Mouse (Mus musculus): ENCODE data around the gene Disp2. TPM values are rescaled to one million over a fixed set of nuclear protein-coding genes. Genes with fewer than 3 reads are reported as not detected.
A peak's percentile ranks its signal among the peaks of the same experiment; 100 is the strongest.

Disp2 gene
- 0.95 and 1.1 TPM in 2 replicates for polyA plus RNA-seq (2015; fragmentation: Nextera tagmentation; extraction: Ambion mirVana)

DNA sequence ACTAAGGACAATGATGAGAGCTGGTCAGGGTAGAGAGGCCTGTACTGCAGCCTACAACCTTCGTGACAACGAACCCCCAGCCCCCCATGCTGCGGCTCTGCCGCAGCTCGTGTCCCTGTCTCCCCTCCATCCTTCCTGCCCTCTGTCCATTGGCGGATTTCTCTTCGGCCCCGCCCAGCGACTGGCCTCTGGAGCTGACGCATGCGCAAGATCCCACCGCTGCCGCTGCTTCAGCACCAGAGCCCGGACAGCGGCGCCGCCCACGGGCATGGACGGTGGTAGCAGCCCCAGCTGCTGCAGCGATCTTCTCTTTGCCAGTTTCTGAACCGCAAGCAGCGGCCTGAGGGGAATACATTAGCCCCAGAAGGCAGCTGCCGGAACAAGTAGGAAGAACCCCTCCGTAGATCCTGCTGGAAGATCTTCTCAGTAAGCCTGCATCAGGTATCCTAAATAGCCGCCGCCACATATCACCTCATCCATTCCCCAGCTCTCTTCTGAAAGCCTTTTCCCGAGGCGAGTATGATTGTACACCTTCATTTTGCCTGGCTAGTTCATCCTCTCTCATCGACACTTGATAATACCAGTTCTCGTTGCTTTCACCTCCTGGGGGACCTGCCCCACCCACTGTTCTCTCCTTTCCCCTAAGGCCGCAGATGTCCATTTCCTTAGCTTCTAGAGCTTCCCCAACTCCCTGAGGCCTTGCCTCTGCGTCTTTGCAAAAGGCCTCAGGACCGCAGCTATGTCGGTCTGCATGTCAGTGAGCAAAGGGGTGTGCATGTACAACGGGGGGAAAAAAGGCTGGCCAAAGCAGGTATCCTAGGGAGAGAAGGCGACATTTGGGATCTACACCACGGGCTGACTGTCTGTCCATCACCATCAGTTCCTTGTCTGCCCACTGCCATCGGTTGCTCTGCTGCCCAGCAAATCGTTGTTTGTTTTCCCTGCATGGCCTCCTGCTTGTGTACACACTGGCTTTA is at the start of gene Disp2:
Disp2 (plus strand) TSS at position 216 of the 977 bp plus-strand sequence.
- peak; percentile 96 for DNase-seq (ENCODE audit: low spot score)
- H3K27ac ChIP-seq (ENCODE audit: low read length), result no peak within 1 kb of the TSS
- peak within 1 kb of the TSS; percentile 21 for H3K4me3 ChIP-seq (ENCODE audit: low read depth, low read length)
- peaks cover 15% of the 10 kb centered on the region; the same call in 1 of the 2 replicates for H3K4me1 ChIP-seq (ENCODE audit: insufficient read depth, low read depth, low read length)
- peak; percentile 94 for ATAC-seq
- WGBS, result 9% methylated on average over 39 of the region's 39 CpGs
- H3K27me3 ChIP-seq (replicated peaks; ENCODE audit: insufficient read depth, low read length), result no peaks in the 10 kb centered on the region
- H3K9me3 ChIP-seq (ENCODE audit: low read length), result no peaks in the 10 kb centered on the region
- H3K9ac ChIP-seq (replicated peaks; ENCODE audit: low read depth), result no peak within 1 kb of the TSS
- peak within 1 kb of the TSS; percentile 49 for H3K4me2 ChIP-seq (replicated peaks; ENCODE audit: low read depth, low read length)
- no peaks in the 10 kb centered on the region for H3K36me3 ChIP-seq (ENCODE audit: insufficient read depth, low read length)
- TF ChIP-seq EP300 (IDR thresholded peaks at IDR 0.05) (no peak), CTCF (IDR thresholded peaks at IDR 0.05) (peak; percentile 71)

DNA sequence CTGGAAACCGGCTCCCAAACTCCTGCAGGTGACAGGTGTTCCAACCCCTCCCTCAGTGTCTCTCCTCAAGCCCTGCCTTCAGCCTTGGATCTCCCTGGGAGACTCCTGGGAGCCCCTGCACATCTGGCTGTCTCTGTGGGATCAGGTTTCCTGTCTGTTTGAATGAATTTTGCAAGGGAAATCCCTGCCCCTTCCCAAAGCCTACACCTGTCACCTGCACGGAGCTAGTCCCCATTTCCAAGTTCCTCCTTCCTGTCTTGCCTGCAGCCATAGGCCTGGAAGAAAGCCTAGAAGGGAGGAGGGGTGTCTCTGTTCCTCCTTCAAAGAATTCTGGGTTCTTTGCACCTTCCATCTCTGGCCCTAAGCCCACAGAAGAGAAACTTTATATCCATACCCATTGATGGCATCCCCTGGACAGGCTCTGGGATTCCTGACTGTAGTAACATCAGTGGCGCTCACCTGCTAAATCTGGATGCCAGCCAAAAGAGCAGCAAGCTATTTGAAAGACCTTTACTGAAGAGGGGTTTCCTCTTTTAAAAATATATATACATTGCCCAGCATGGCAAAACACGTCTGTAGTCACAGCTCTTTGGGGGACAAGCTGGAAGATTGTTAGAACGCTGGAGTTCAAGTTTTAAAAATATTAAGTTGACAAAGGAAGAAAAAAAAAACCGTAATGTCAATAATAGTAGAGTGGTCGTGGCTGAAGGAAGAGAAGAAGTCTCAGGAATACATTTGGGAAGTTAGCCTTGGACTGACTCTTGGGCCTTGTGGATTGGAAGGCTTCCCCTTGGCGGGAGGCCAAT is 49.5 kb upstream of the Disp2 start:
- no peak overlapping the region for H3K9ac ChIP-seq (replicated peaks; ENCODE audit: low read depth)
- no peaks in the 10 kb centered on the region for H3K27me3 ChIP-seq (replicated peaks; ENCODE audit: insufficient read depth, low read length)
- WGBS, result 19% methylated on average over 8 of the region's 8 CpGs
- no peaks in the 10 kb centered on the region for H3K9me3 ChIP-seq (ENCODE audit: low read length)
- H3K4me2 ChIP-seq (replicated peaks; ENCODE audit: low read depth, low read length), result no peak overlapping the region
- no peak for DNase-seq (ENCODE audit: low spot score)
- no peak overlapping the region for H3K4me3 ChIP-seq (ENCODE audit: low read depth, low read length)
- no peak for ATAC-seq
- peaks cover 12% of the 10 kb centered on the region; the same call in 1 of the 2 replicates for H3K4me1 ChIP-seq (ENCODE audit: insufficient read depth, low read depth, low read length)
- no peak overlapping the region for H3K27ac ChIP-seq (ENCODE audit: low read length)
- no peak for TF ChIP-seq CTCF (IDR thresholded peaks at IDR 0.05)
- H3K36me3 ChIP-seq (ENCODE audit: insufficient read depth, low read length), result no peaks in the 10 kb centered on the region

DNA sequence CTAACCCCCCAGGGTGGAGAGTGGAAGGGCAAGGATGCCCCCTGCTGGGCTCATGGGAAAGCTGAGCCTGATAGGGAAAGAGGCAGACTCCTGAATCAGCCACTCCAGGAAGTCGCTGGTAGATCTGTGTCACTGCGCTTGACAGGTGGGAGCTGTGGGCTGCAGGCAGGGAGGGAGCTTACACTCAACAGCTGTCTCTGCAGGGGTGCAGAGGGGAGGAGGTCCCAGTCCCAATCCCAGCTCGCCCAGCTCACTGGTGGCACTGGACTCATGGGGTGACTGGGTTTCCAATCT is 49.0 kb upstream of the Disp2 start:
- ATAC-seq, result peak; percentile 37
- H3K27me3 ChIP-seq (replicated peaks; ENCODE audit: insufficient read depth, low read length), result no peaks in the 10 kb centered on the region
- TF ChIP-seq CTCF (IDR thresholded peaks at IDR 0.05) (peak; percentile 90), EP300 (IDR thresholded peaks at IDR 0.05) (no peak)
- H3K4me1 ChIP-seq (ENCODE audit: insufficient read depth, low read depth, low read length), result peaks cover 12% of the 10 kb centered on the region; the same call in 1 of the 2 replicates
- no peak overlapping the region for H3K4me3 ChIP-seq (ENCODE audit: low read depth, low read length)
- H3K27ac ChIP-seq (ENCODE audit: low read length), result no peak overlapping the region
- DNase-seq (ENCODE audit: low spot score), result peak; percentile 61
- no peaks in the 10 kb centered on the region for H3K9me3 ChIP-seq (ENCODE audit: low read length)
- H3K4me2 ChIP-seq (replicated peaks; ENCODE audit: low read depth, low read length), result no peak overlapping the region
- no peak overlapping the region for H3K9ac ChIP-seq (replicated peaks; ENCODE audit: low read depth)
- H3K36me3 ChIP-seq (ENCODE audit: insufficient read depth, low read length), result no peaks in the 10 kb centered on the region
- WGBS, result 5% methylated on average over 3 of the region's 3 CpGs

DNA sequence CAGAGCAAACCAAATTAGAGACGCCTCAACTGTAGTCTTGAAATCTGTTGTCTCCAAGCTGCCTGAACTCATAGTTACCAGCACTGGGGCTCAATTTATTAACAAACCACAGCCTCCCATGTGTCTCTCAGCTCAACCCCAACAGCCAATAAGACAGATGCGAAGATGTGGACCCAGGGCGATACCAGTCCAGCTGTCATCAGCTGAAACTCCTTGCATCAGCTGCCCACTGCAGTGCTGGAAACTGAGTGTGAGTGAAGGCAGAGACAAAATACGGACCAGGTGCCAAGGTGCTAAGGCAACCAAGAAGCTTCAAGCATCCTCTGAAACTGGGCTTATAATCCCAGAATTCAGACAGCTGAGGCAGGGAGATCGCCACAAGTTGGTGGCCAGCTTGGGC is 47.5 kb upstream of the Disp2 start:
- Histone ChIP-seq H3K4me2 (replicated peaks; ENCODE audit: low read depth, low read length) (no peak overlapping the region), H3K36me3 (ENCODE audit: insufficient read depth, low read length) (no peaks in the 10 kb centered on the region), H3K4me1 (ENCODE audit: insufficient read depth, low read depth, low read length) (peaks cover 12% of the 10 kb centered on the region; the same call in 1 of the 2 replicates), H3K4me3 (ENCODE audit: low read depth, low read length) (no peak overlapping the region), H3K9ac (replicated peaks; ENCODE audit: low read depth) (no peak overlapping the region), H3K27me3 (replicated peaks; ENCODE audit: insufficient read depth, low read length) (no peaks in the 10 kb centered on the region), H3K9me3 (ENCODE audit: low read length) (no peaks in the 10 kb centered on the region), H3K27ac (ENCODE audit: low read length) (no peak overlapping the region)
- WGBS, result 76% methylated on average over 5 of the region's 5 CpGs
- TF ChIP-seq EP300 (IDR thresholded peaks at IDR 0.05), result no peak
- TF ChIP-seq CTCF (IDR thresholded peaks at IDR 0.05), result no peak
- DNase-seq (ENCODE audit: low spot score) (no peak), ATAC-seq (no peak)

DNA sequence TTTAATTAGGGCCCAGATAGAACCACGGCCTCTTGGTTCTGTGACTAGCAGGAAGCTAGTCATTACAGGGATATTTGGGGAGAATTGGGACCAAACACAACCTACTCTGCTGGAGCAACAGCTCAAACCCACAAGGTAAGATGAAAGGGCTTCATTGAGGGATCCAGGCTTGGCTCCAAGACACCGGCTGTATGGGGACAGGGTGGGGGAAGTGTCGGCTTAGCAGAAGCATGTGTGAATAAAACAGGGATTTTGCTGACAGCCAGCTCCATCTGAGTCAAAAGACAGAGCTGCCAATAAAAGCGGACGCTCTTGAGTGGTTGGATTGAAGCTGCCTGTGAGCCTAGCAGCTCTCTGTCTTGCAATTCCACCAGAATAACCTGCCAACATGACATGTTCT is 46.2 kb upstream of the Disp2 start:
- no peak overlapping the region for H3K27ac ChIP-seq (ENCODE audit: low read length)
- no peaks in the 10 kb centered on the region for H3K36me3 ChIP-seq (ENCODE audit: insufficient read depth, low read length)
- H3K9ac ChIP-seq (replicated peaks; ENCODE audit: low read depth), result no peak overlapping the region
- ATAC-seq (no peak), DNase-seq (ENCODE audit: low spot score) (no peak)
- peaks cover 4% of the 10 kb centered on the region; the same call in 1 of the 2 replicates for H3K4me1 ChIP-seq (ENCODE audit: insufficient read depth, low read depth, low read length)
- no peak overlapping the region for H3K4me3 ChIP-seq (ENCODE audit: low read depth, low read length)
- H3K9me3 ChIP-seq (ENCODE audit: low read length), result no peaks in the 10 kb centered on the region
- 59% methylated on average over 5 of the region's 5 CpGs for WGBS
- no peak overlapping the region for H3K4me2 ChIP-seq (replicated peaks; ENCODE audit: low read depth, low read length)
- H3K27me3 ChIP-seq (replicated peaks; ENCODE audit: insufficient read depth, low read length), result no peaks in the 10 kb centered on the region
- TF ChIP-seq EP300 (IDR thresholded peaks at IDR 0.05) (no peak), CTCF (IDR thresholded peaks at IDR 0.05) (no peak)

DNA sequence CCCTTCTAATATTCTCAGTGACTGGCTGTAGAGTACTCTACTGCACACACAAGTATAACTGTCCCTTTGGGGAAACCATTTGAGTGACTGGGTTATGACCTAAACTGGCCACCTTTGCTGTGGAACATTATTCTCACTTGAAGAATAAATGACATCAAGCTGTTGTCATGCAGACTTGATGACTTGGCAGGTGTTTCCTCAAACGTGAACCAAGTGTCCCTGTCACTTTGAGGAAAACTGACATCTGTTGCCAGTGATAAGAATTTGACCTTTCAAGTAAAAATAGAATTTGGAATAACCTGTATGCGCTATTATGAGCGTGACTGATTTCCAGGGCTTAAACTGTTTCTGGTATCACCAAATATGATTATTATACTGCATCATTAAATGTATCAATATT is 39.2 kb upstream of the Disp2 start:
- no peak overlapping the region for H3K4me2 ChIP-seq (replicated peaks; ENCODE audit: low read depth, low read length)
- no peaks in the 10 kb centered on the region for H3K36me3 ChIP-seq (ENCODE audit: insufficient read depth, low read length)
- no peaks in the 10 kb centered on the region for H3K9me3 ChIP-seq (ENCODE audit: low read length)
- TF ChIP-seq CTCF (IDR thresholded peaks at IDR 0.05), result no peak
- no peak for TF ChIP-seq EP300 (IDR thresholded peaks at IDR 0.05)
- DNase-seq (ENCODE audit: low spot score), result no peak
- no peak overlapping the region for H3K4me3 ChIP-seq (ENCODE audit: low read depth, low read length)
- H3K27me3 ChIP-seq (replicated peaks; ENCODE audit: insufficient read depth, low read length), result no peaks in the 10 kb centered on the region
- no peak overlapping the region for H3K9ac ChIP-seq (replicated peaks; ENCODE audit: low read depth)
- 45% methylated on average over 3 of the region's 3 CpGs for WGBS
- H3K27ac ChIP-seq (ENCODE audit: low read length), result no peak overlapping the region
- ATAC-seq, result no peak
- peaks cover 8% of the 10 kb centered on the region; the same call in 1 of the 2 replicates for H3K4me1 ChIP-seq (ENCODE audit: insufficient read depth, low read depth, low read length)

Measured in lung, postnatal 0 days (tissue).